Mouse (Mus musculus): ENCODE data around the gene Serpinc1. TPM values are rescaled to one million over a fixed set of nuclear protein-coding genes. Genes with fewer than 3 reads are reported as not detected.

Serpinc1 gene
- polyA plus RNA-seq, 1 experiment = 0.75 TPM

GRCm38 (mm10) chr1:161037599-161037998, 59.2 kb downstream of the Serpinc1 start:
- peak overlapping the region; percentile 88 for H3K27ac ChIP-seq (ENCODE audit: insufficient read depth, low read length)
- peaks cover 45% of the 10 kb centered on the region for H3K36me3 ChIP-seq (ENCODE audit: control insufficient read depth, insufficient read depth, low read length, poor library complexity, severe bottlenecking)
- H3K9me3 ChIP-seq (replicated peaks; ENCODE audit: control insufficient read depth, insufficient read depth, low read length, poor library complexity, severe bottlenecking) = peaks cover 2% of the 10 kb centered on the region; the same call in 1 of the 2 replicates
- no peak for TF ChIP-seq EP300 (IDR thresholded peaks at IDR 0.05; ENCODE audit: insufficient read depth, low read depth, low read length)
- TF ChIP-seq POLR2A (IDR thresholded peaks at IDR 0.05; ENCODE audit: insufficient read depth, low read length) = no peak
- no peak for TF ChIP-seq CTCF (IDR thresholded peaks at IDR 0.05; ENCODE audit: low read depth, low read length)
- H3K27me3 ChIP-seq (ENCODE audit: control insufficient read depth, insufficient read depth, low read length, poor library complexity, severe bottlenecking) = no peaks in the 10 kb centered on the region
- H3K4me3 ChIP-seq (ENCODE audit: low read depth, low read length) = peak overlapping the region; percentile 89
- H3K9ac ChIP-seq (ENCODE audit: low read depth, poor library complexity, severe bottlenecking) = peak overlapping the region; percentile 88
- no peaks in the 10 kb centered on the region for H3K4me1 ChIP-seq (ENCODE audit: control insufficient read depth, insufficient read depth, low read length)

GRCm38 (mm10) chr1:161038004-161038403, 59.6 kb downstream of the Serpinc1 start:
- no peaks in the 10 kb centered on the region for H3K4me1 ChIP-seq (ENCODE audit: control insufficient read depth, insufficient read depth, low read length)
- no peaks in the 10 kb centered on the region for H3K27me3 ChIP-seq (ENCODE audit: control insufficient read depth, insufficient read depth, low read length, poor library complexity, severe bottlenecking)
- H3K9me3 ChIP-seq (replicated peaks; ENCODE audit: control insufficient read depth, insufficient read depth, low read length, poor library complexity, severe bottlenecking) = peaks cover 2% of the 10 kb centered on the region; the same call in 1 of the 2 replicates
- TF ChIP-seq EP300 (IDR thresholded peaks at IDR 0.05; ENCODE audit: insufficient read depth, low read depth, low read length) = no peak
- no peak for TF ChIP-seq CTCF (IDR thresholded peaks at IDR 0.05; ENCODE audit: low read depth, low read length)
- H3K4me3 ChIP-seq (ENCODE audit: low read depth, low read length) = peak overlapping the region; percentile 23; the same call in 1 of the 2 replicates
- peaks cover 45% of the 10 kb centered on the region for H3K36me3 ChIP-seq (ENCODE audit: control insufficient read depth, insufficient read depth, low read length, poor library complexity, severe bottlenecking)
- peak overlapping the region; percentile 88 for H3K9ac ChIP-seq (ENCODE audit: low read depth, poor library complexity, severe bottlenecking)
- H3K27ac ChIP-seq (ENCODE audit: insufficient read depth, low read length) = peak overlapping the region; percentile 88; the same call in 1 of the 2 replicates

GRCm38 (mm10) chr1:161038968-161039721, 60.8 kb downstream of the Serpinc1 start:
- Histone ChIP-seq H3K4me3 (ENCODE audit: low read depth, low read length) (no peak overlapping the region), H3K4me1 (ENCODE audit: control insufficient read depth, insufficient read depth, low read length) (no peaks in the 10 kb centered on the region), H3K9me3 (replicated peaks; ENCODE audit: control insufficient read depth, insufficient read depth, low read length, poor library complexity, severe bottlenecking) (peaks cover 2% of the 10 kb centered on the region; the same call in 1 of the 2 replicates), H3K27me3 (ENCODE audit: control insufficient read depth, insufficient read depth, low read length, poor library complexity, severe bottlenecking) (no peaks in the 10 kb centered on the region), H3K9ac (ENCODE audit: low read depth, poor library complexity, severe bottlenecking) (peak overlapping the region; percentile 88), H3K27ac (ENCODE audit: insufficient read depth, low read length) (peak overlapping the region; percentile 88), H3K36me3 (ENCODE audit: control insufficient read depth, insufficient read depth, low read length, poor library complexity, severe bottlenecking) (peaks cover 49% of the 10 kb centered on the region)
- TF ChIP-seq EP300 (IDR thresholded peaks at IDR 0.05; ENCODE audit: insufficient read depth, low read depth, low read length) (no peak), POLR2A (IDR thresholded peaks at IDR 0.05; ENCODE audit: insufficient read depth, low read length) (no peak), CTCF (IDR thresholded peaks at IDR 0.05; ENCODE audit: low read depth, low read length) (no peak)

GRCm38 (mm10) chr1:161039741-161040425, 61.5 kb downstream of the Serpinc1 start:
- H3K4me1 ChIP-seq (ENCODE audit: control insufficient read depth, insufficient read depth, low read length) = no peaks in the 10 kb centered on the region
- H3K4me3 ChIP-seq (ENCODE audit: low read depth, low read length) = no peak overlapping the region
- H3K9ac ChIP-seq (ENCODE audit: low read depth, poor library complexity, severe bottlenecking) = no peak overlapping the region; the same call in 1 of the 2 replicates
- TF ChIP-seq CTCF (IDR thresholded peaks at IDR 0.05; ENCODE audit: low read depth, low read length) (no peak), EP300 (IDR thresholded peaks at IDR 0.05; ENCODE audit: insufficient read depth, low read depth, low read length) (no peak), POLR2A (IDR thresholded peaks at IDR 0.05; ENCODE audit: insufficient read depth, low read length) (no peak)
- H3K27ac ChIP-seq (ENCODE audit: insufficient read depth, low read length) = peak overlapping the region; percentile 88
- H3K27me3 ChIP-seq (ENCODE audit: control insufficient read depth, insufficient read depth, low read length, poor library complexity, severe bottlenecking) = no peaks in the 10 kb centered on the region
- H3K36me3 ChIP-seq (ENCODE audit: control insufficient read depth, insufficient read depth, low read length, poor library complexity, severe bottlenecking) = peaks cover 50% of the 10 kb centered on the region
- peaks cover 2% of the 10 kb centered on the region; the same call in 1 of the 2 replicates for H3K9me3 ChIP-seq (replicated peaks; ENCODE audit: control insufficient read depth, insufficient read depth, low read length, poor library complexity, severe bottlenecking)

GRCm38 (mm10) chr1:161040426-161040770, 62.0 kb downstream of the Serpinc1 start:
- TF ChIP-seq EP300 (IDR thresholded peaks at IDR 0.05; ENCODE audit: insufficient read depth, low read depth, low read length) = no peak
- TF ChIP-seq CTCF (IDR thresholded peaks at IDR 0.05; ENCODE audit: low read depth, low read length) = no peak
- TF ChIP-seq POLR2A (IDR thresholded peaks at IDR 0.05; ENCODE audit: insufficient read depth, low read length) = no peak
- H3K9me3 ChIP-seq (replicated peaks; ENCODE audit: control insufficient read depth, insufficient read depth, low read length, poor library complexity, severe bottlenecking) = peaks cover 2% of the 10 kb centered on the region; the same call in 1 of the 2 replicates
- H3K4me3 ChIP-seq (ENCODE audit: low read depth, low read length) = no peak overlapping the region
- H3K27ac ChIP-seq (ENCODE audit: insufficient read depth, low read length) = peak overlapping the region; percentile 88
- no peaks in the 10 kb centered on the region for H3K4me1 ChIP-seq (ENCODE audit: control insufficient read depth, insufficient read depth, low read length)
- peaks cover 53% of the 10 kb centered on the region for H3K36me3 ChIP-seq (ENCODE audit: control insufficient read depth, insufficient read depth, low read length, poor library complexity, severe bottlenecking)
- H3K9ac ChIP-seq (ENCODE audit: low read depth, poor library complexity, severe bottlenecking) = no peak overlapping the region
- H3K27me3 ChIP-seq (ENCODE audit: control insufficient read depth, insufficient read depth, low read length, poor library complexity, severe bottlenecking) = no peaks in the 10 kb centered on the region

- no peak overlapping the region for H3K4me3 ChIP-seq (ENCODE audit: low read depth, low read length)
- H3K4me1 ChIP-seq (ENCODE audit: control insufficient read depth, insufficient read depth, low read length) = no peaks in the 10 kb centered on the region
- no peaks in the 10 kb centered on the region for H3K27me3 ChIP-seq (ENCODE audit: control insufficient read depth, insufficient read depth, low read length, poor library complexity, severe bottlenecking)
- TF ChIP-seq POLR2A (IDR thresholded peaks at IDR 0.05; ENCODE audit: insufficient read depth, low read length) = no peak
- TF ChIP-seq EP300 (IDR thresholded peaks at IDR 0.05; ENCODE audit: insufficient read depth, low read depth, low read length) = no peak
- no peak for TF ChIP-seq CTCF (IDR thresholded peaks at IDR 0.05; ENCODE audit: low read depth, low read length)
- peaks cover 49% of the 10 kb centered on the region for H3K36me3 ChIP-seq (ENCODE audit: control insufficient read depth, insufficient read depth, low read length, poor library complexity, severe bottlenecking)
- H3K27ac ChIP-seq (ENCODE audit: insufficient read depth, low read length) = peak overlapping the region; percentile 88
- 0 out of 2 replicates have a peak, but pooled peaks cover 2% of the 10 kb centered on the region for H3K9me3 ChIP-seq (replicated peaks; ENCODE audit: control insufficient read depth, insufficient read depth, low read length, poor library complexity, severe bottlenecking)
- H3K9ac ChIP-seq (ENCODE audit: low read depth, poor library complexity, severe bottlenecking) = no peak overlapping the region
Measured at GRCm38 (mm10) chr1:161040855-161041254, 62.5 kb downstream of the Serpinc1 start.

Data from ES-Bruce4 (cell line).